Mouse (Mus musculus) hindbrain, postnatal 0 days (tissue): ENCODE results near the gene Gm20538. TPM values are rescaled to one million over a fixed set of nuclear protein-coding genes. Genes with fewer than 3 reads are reported as not detected.

Source experiments
- ATAC-seq: fragments of 200-750 bp; cut with Nextera tagmentation; 2 replicates; pipeline ENCODE4 v1.8.0; 2017; ENCODE audit warnings: mild to moderate bottlenecking, moderate TSS enrichment, moderate library complexity
- DNase-seq: peaks from one replicate; pipeline ENCODE4 v3.0.0-alpha.2; 2015; ENCODE audit warnings: low spot score
- H3K27ac ChIP-seq: fragments of 300-500 bp; sonication (generic); 2 replicates; pipeline ENCODE4 v1.5.1; 2014; ENCODE audit warnings: mild to moderate bottlenecking
- H3K27me3 ChIP-seq: fragments of 300-500 bp; sonication (generic); 2 replicates; pipeline ENCODE4 v1.6.1; 2014; ENCODE audit warnings: low read length, mixed read lengths; ENCODE audit not compliant: insufficient read depth
- H3K36me3 ChIP-seq: fragments of 300-500 bp; sonication (generic); 2 replicates; pipeline ENCODE4 v1.6.1; 2014; ENCODE audit warnings: low read length, mixed read lengths; ENCODE audit not compliant: insufficient read depth
- H3K4me1 ChIP-seq: fragments of 300-500 bp; sonication (generic); 2 replicates; pipeline ENCODE4 v1.6.1; 2014; ENCODE audit warnings: antibody characterized with exemption, low read length, mixed read lengths; ENCODE audit not compliant: insufficient read depth
- H3K4me2 ChIP-seq: fragments of 300-500 bp; sonication (generic); 2 replicates; pipeline ENCODE4 v1.6.1; 2014; ENCODE audit warnings: low read depth, mild to moderate bottlenecking, low read length, moderate library complexity, mixed read lengths
- H3K4me3 ChIP-seq: fragments of 300-500 bp; sonication (generic); 2 replicates; pipeline ENCODE4 v1.5.1; 2014; ENCODE audit warnings: low read length
- H3K9ac ChIP-seq: fragments of 300-500 bp; sonication (generic); replicated peaks from 2 replicates; pipeline ENCODE4 v1.6.1; 2014; ENCODE audit warnings: mild to moderate bottlenecking, low read length, moderate library complexity, mixed read lengths
- H3K9me3 ChIP-seq: fragments of 300-500 bp; sonication (generic); 2 replicates; pipeline ENCODE4 v1.6.1; 2016; ENCODE audit warnings: low read length, mixed read lengths
- CTCF ChIP-seq: IDR thresholded peaks from 2 replicates; pipeline ENCODE4 v1.5.1; 2016; ENCODE audit warnings: antibody characterized with exemption, control low read depth, low read depth
- WGBS: fragments of 180-500 bp; shearing (Covaris S2); extraction: QIAGEN DNeasy Blood & Tissue Kit; methylation state at CpG from one replicate; pipeline ENCODE4 v1.1.7; 2014; 5-methylcytosine and 5-hydroxymethylcytosine counted together
- polyA plus RNA-seq: library from polyadenylated mRNA; unstranded; fragments of >200 nt; fragmentation: Nextera tagmentation; extraction: Ambion mirVana; gene quantifications from 2 replicates; pipeline ENCODE4 v1.2.1, GENCODE M21; 2015
- total RNA-seq: library from RNA; depleted of rRNA; stranded (reverse); fragments of >200 nt; gene quantifications from 2 replicates; pipeline ENCODE4 v1.2.3, GENCODE M21; 2014; rRNA removed

Gene Gm20538
- total and polyA plus RNA-seq, 2 experiments from 2014 or later: not detected

DNA sequence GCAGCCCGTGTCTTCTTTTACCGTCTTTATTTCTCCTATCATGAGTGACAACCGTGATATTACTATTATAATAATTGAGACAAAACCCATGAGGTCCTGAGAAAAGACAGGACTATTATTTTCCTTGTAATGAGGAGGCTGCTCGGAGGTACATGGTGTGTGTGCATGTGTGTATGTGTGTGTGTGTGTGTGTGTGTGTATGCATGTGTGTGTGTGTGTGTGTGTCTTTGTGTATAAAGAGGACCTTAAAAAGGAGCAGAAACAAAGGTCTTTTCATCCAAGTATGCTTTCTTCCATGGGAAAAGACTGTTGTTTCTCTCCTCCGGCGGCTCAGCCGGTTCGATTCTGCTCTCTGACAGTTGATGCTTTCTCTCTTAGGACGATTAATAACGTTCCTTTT is 55.7 kb downstream of the Gm20538 start:
- H3K4me3 ChIP-seq: no peak overlapping the region
- no peaks in the 10 kb centered on the region for H3K36me3 ChIP-seq
- no peak for TF ChIP-seq CTCF
- no peak overlapping the region for H3K27ac ChIP-seq
- H3K9me3 ChIP-seq: no peaks in the 10 kb centered on the region
- H3K4me1 ChIP-seq: no peaks in the 10 kb centered on the region
- no peak overlapping the region for H3K9ac ChIP-seq
- H3K27me3 ChIP-seq: peaks cover 35% of the 10 kb centered on the region
- ATAC-seq: no peak
- 20% methylated on average over 10 of the region's 10 CpGs for WGBS
- no peak for DNase-seq
- H3K4me2 ChIP-seq: no peak overlapping the region

DNA sequence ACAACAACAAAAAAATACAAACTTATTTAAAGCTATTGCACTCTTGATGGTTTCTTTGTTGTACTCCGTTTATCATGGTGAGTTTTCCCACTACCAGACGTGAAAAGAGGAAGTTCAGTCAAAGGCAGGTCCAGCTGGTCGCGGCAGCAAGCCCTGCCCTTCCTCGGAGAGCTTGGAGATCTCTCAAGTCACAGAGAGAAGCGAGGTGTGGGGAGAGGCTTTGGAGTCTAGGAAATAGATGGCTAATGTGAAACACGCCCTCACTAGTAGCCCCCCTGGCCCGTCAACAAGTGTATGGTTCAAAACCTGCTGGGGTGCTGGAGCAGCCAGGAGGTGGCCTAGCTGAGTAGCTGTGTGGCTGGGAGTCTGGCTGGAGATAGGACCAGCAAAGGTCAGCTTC is 56.1 kb downstream of the Gm20538 start:
- WGBS: 20% methylated on average over 8 of the region's 8 CpGs
- no peak overlapping the region for H3K4me3 ChIP-seq
- TF ChIP-seq CTCF: no peak
- H3K9me3 ChIP-seq: no peaks in the 10 kb centered on the region
- H3K4me2 ChIP-seq: no peak overlapping the region
- ATAC-seq (no peak), DNase-seq (no peak)
- H3K9ac ChIP-seq: no peak overlapping the region
- peaks cover 35% of the 10 kb centered on the region for H3K27me3 ChIP-seq
- H3K4me1 ChIP-seq: no peaks in the 10 kb centered on the region
- no peaks in the 10 kb centered on the region for H3K36me3 ChIP-seq
- H3K27ac ChIP-seq: no peak overlapping the region

Other genes with a start within 250 kb of the Gm20538 start
- gene Scd4, start 219.7 kb downstream of the Gm20538 start, total RNA-seq: 0.84 and 1.5 TPM in 2 replicates
- 0.09 and 0.16 TPM in 2 replicates for gene Scd4, start 219.7 kb downstream of the Gm20538 start, polyA plus RNA-seq
- gene Scd1, start 145.0 kb downstream of the Gm20538 start, total RNA-seq: 57.9 and 67.3 TPM in 2 replicates
- 11.7 and 13.2 TPM in 2 replicates for gene Scd1, start 145.0 kb downstream of the Gm20538 start, polyA plus RNA-seq
- gene Wnt8b, start 59.4 kb downstream of the Gm20538 start, total RNA-seq: 0.14 and 1.4 TPM in 2 replicates
- not detected in 2 replicates for gene Wnt8b, start 59.4 kb downstream of the Gm20538 start, polyA plus RNA-seq
- 0.36 and 0.63 TPM in 2 replicates for gene Sec31b, start 7.0 kb downstream of the Gm20538 start, total RNA-seq
- 0.32 and 0.33 TPM in 2 replicates for gene Sec31b, start 7.0 kb downstream of the Gm20538 start, polyA plus RNA-seq
- gene Ndufb8, start 2.6 kb upstream of the Gm20538 start, total RNA-seq: 500 and 558 TPM in 2 replicates
- gene Ndufb8, start 2.6 kb upstream of the Gm20538 start, polyA plus RNA-seq: 932 and 959 TPM in 2 replicates
- gene Hif1an, start 10.0 kb upstream of the Gm20538 start, total RNA-seq: 10.2 and 12.7 TPM in 2 replicates
- gene Hif1an, start 10.0 kb upstream of the Gm20538 start, polyA plus RNA-seq: 18.1 and 19.4 TPM in 2 replicates
- gene Pax2, start 203.2 kb upstream of the Gm20538 start, total RNA-seq: 8.1 and 9.0 TPM in 2 replicates
- 9.6 and 11.2 TPM in 2 replicates for gene Pax2, start 203.2 kb upstream of the Gm20538 start, polyA plus RNA-seq